Mouse (Mus musculus): ENCODE measurements around the gene Shc2. TPM values are rescaled to one million over a fixed set of nuclear protein-coding genes. Genes with fewer than 3 reads are reported as not detected.

Gene Shc2
- polyA plus RNA-seq, 1 experiment from 2014 or later, result 8.4 TPM

DNA sequence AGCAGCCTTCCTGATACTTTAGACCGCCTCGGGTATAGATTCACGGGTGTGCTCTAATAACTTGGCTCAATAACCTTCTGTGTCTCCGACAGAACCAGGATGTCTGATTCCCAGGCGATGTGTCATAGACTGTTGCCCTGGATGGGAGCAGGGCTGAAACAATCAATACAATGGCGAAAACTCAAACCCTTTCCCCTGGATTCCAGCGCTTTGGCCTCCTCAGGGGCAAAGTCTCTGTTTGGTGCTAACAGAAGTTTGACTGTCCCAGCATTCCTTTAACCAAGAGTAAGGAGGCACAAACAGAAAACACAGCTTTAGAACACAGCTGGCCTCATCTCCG is 42.2 kb downstream of the Shc2 start:
- 0 out of 2 replicates have a peak, but pooled peaks have one; percentile 14 for ATAC-seq (replicated peaks; ENCODE audit: low FRiP score, low TSS enrichment, low read depth)
- H3K4me2 ChIP-seq (ENCODE audit: low read length), result no peak overlapping the region
- no peak for DNase-seq (ENCODE audit: low spot score)
- no peaks in the 10 kb centered on the region for H3K27me3 ChIP-seq (replicated peaks; ENCODE audit: control insufficient read depth, insufficient read depth, low read length)
- no peak overlapping the region for H3K27ac ChIP-seq (ENCODE audit: low read depth)
- H3K4me1 ChIP-seq (replicated peaks; ENCODE audit: control insufficient read depth, insufficient read depth, low read length), result no peaks in the 10 kb centered on the region
- H3K36me3 ChIP-seq (ENCODE audit: control insufficient read depth, insufficient read depth, low read length), result no peaks in the 10 kb centered on the region
- no peaks in the 10 kb centered on the region for H3K9me3 ChIP-seq (ENCODE audit: control insufficient read depth, low read length)
- no peak overlapping the region for H3K4me3 ChIP-seq (ENCODE audit: low read depth, low read length)
- 59% methylated on average over 8 of the region's 8 CpGs for WGBS
- H3K9ac ChIP-seq (ENCODE audit: low read length), result no peak overlapping the region

DNA sequence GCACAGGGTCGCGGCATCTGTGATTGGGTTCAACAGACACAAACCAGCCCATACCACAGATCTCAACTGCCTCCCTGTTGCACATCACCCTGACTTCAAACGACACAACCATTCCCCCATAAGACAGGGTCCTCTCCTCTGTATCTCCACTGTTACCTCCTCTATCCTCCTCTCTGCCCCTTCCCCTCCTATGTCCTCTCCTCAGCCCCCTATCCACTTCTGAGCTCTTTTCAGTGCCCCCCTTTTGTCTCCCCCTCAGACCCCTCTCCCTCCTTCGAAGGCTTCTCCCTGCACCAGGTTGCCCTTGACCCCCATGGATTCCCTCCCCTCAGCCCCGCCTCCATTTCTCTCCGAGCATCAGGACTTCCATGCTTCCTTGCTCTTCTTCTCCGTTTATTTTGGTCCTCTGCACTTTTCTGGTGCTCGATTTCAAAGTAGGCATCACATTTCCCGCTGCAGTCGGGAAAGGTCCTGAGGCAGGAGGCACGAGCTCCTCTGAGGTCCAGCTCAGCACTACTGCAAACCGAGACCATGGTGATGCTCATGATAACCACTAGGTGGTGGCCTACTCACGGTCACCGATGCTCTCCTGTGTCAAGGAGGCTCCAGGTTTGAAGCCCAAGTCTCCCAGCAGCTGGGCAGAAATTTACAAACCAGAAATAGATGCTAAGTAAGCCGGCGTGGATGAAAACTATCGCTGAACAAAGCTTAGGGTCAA is 42.7 kb downstream of the Shc2 start:
- Histone ChIP-seq H3K4me3 (ENCODE audit: low read depth, low read length) (no peak overlapping the region), H3K4me2 (ENCODE audit: low read length) (no peak overlapping the region), H3K36me3 (ENCODE audit: control insufficient read depth, insufficient read depth, low read length) (no peaks in the 10 kb centered on the region), H3K27ac (ENCODE audit: low read depth) (no peak overlapping the region), H3K27me3 (replicated peaks; ENCODE audit: control insufficient read depth, insufficient read depth, low read length) (no peaks in the 10 kb centered on the region), H3K4me1 (replicated peaks; ENCODE audit: control insufficient read depth, insufficient read depth, low read length) (no peaks in the 10 kb centered on the region), H3K9ac (ENCODE audit: low read length) (no peak overlapping the region), H3K9me3 (ENCODE audit: control insufficient read depth, low read length) (no peaks in the 10 kb centered on the region)
- DNase-seq (ENCODE audit: low spot score) (peak; percentile 77), ATAC-seq (replicated peaks; ENCODE audit: low FRiP score, low TSS enrichment, low read depth) (0 out of 2 replicates have a peak, but pooled peaks have one; percentile 82)
- 15% methylated on average over 17 of the region's 17 CpGs for WGBS

DNA sequence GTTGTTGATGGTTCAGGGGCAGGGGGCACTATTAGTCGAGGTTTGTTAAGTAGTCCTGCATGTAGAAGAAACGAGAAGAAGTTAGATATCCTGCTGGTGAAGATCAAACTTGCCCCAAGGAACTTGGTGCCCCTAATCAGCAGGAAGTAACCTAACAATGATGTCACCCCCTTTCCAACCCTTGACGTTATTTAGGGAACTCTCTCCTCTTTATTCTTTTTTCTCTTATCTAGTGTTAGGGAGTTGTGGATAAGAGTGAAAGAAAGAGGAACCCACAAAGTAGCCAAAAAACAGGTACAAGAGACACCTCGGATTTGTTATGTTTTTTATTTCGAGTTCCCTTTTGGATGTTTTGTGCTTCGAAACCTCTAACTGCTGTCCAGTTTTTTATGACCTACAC is 43.6 kb downstream of the Shc2 start:
- no peak overlapping the region for H3K27ac ChIP-seq (ENCODE audit: low read depth)
- no peak overlapping the region for H3K4me3 ChIP-seq (ENCODE audit: low read depth, low read length)
- ATAC-seq (replicated peaks; ENCODE audit: low FRiP score, low TSS enrichment, low read depth), result no peak
- H3K36me3 ChIP-seq (ENCODE audit: control insufficient read depth, insufficient read depth, low read length), result no peaks in the 10 kb centered on the region
- no peaks in the 10 kb centered on the region for H3K9me3 ChIP-seq (ENCODE audit: control insufficient read depth, low read length)
- DNase-seq (ENCODE audit: low spot score), result no peak
- H3K9ac ChIP-seq (ENCODE audit: low read length), result no peak overlapping the region
- WGBS, result 53% methylated on average over 6 of the region's 6 CpGs
- H3K4me2 ChIP-seq (ENCODE audit: low read length), result no peak overlapping the region
- H3K4me1 ChIP-seq (replicated peaks; ENCODE audit: control insufficient read depth, insufficient read depth, low read length), result no peaks in the 10 kb centered on the region
- H3K27me3 ChIP-seq (replicated peaks; ENCODE audit: control insufficient read depth, insufficient read depth, low read length), result no peaks in the 10 kb centered on the region

DNA sequence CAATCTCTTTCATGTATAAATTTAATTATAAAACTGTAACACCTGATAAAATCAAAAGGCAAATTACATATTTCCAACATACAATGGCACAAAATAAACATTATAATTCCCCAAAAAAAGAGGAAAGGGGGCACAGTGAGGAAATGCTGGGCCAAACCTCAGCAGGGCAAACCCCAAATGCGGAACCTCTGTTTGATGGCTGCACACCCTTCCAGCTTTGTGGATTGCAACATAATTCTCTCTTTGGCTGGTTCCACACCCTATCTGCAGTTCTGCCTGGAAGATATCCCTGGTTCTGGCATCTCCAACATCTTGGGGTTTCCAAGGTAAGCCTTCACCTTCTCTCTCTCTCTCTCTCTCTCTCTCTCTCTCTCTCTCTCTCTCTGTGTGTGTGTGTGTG is 47.0 kb downstream of the Shc2 start:
- no peak for ATAC-seq (replicated peaks; ENCODE audit: low FRiP score, low TSS enrichment, low read depth)
- no peaks in the 10 kb centered on the region for H3K36me3 ChIP-seq (ENCODE audit: control insufficient read depth, insufficient read depth, low read length)

DNA sequence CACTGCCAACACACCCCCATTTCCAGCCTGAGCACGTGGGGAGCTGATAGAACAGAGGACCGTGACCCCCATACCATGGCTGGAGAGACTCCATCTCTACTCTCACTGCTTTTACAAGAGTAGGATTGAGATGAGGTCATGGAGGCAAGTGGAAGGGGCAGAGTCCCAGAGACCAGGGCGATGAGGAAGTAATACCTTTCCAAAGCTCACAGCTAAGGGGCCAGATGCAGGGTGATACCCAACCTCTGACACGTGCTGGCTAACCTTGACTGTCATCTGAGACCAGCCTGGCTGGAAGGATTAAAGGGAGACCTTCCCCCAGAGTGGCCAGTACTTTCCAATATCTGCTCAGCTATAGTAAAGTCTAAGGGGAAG is 50.0 kb downstream of the Shc2 start:
- H3K9ac ChIP-seq (ENCODE audit: low read length), result no peak overlapping the region
- DNase-seq (ENCODE audit: low spot score), result no peak
- 58% methylated on average over 4 of the region's 4 CpGs for WGBS
- peak; percentile 62; the same call in 1 of the 2 replicates for ATAC-seq (replicated peaks; ENCODE audit: low FRiP score, low TSS enrichment, low read depth)
- no peak overlapping the region for H3K27ac ChIP-seq (ENCODE audit: low read depth)
- no peaks in the 10 kb centered on the region for H3K27me3 ChIP-seq (replicated peaks; ENCODE audit: control insufficient read depth, insufficient read depth, low read length)
- H3K4me2 ChIP-seq (ENCODE audit: low read length), result no peak overlapping the region
- H3K36me3 ChIP-seq (ENCODE audit: control insufficient read depth, insufficient read depth, low read length), result no peaks in the 10 kb centered on the region
- no peaks in the 10 kb centered on the region for H3K9me3 ChIP-seq (ENCODE audit: control insufficient read depth, low read length)
- H3K4me3 ChIP-seq (ENCODE audit: low read depth, low read length), result no peak overlapping the region
- no peaks in the 10 kb centered on the region for H3K4me1 ChIP-seq (replicated peaks; ENCODE audit: control insufficient read depth, insufficient read depth, low read length)

More for the DNA sequence above, 47.0 kb downstream of the Shc2 start:
- Histone ChIP-seq H3K27me3 (replicated peaks; ENCODE audit: control insufficient read depth, insufficient read depth, low read length) (no peaks in the 10 kb centered on the region), H3K9ac (ENCODE audit: low read length) (no peak overlapping the region), H3K27ac (ENCODE audit: low read depth) (no peak overlapping the region), H3K4me1 (replicated peaks; ENCODE audit: control insufficient read depth, insufficient read depth, low read length) (no peaks in the 10 kb centered on the region), H3K4me2 (ENCODE audit: low read length) (no peak overlapping the region), H3K9me3 (ENCODE audit: control insufficient read depth, low read length) (no peaks in the 10 kb centered on the region), H3K4me3 (ENCODE audit: low read depth, low read length) (no peak overlapping the region)
- DNase-seq (ENCODE audit: low spot score), result no peak
- whole genome bisulfite sequencing, result 85% methylated on average over 1 of the region's 1 CpGs

DNA sequence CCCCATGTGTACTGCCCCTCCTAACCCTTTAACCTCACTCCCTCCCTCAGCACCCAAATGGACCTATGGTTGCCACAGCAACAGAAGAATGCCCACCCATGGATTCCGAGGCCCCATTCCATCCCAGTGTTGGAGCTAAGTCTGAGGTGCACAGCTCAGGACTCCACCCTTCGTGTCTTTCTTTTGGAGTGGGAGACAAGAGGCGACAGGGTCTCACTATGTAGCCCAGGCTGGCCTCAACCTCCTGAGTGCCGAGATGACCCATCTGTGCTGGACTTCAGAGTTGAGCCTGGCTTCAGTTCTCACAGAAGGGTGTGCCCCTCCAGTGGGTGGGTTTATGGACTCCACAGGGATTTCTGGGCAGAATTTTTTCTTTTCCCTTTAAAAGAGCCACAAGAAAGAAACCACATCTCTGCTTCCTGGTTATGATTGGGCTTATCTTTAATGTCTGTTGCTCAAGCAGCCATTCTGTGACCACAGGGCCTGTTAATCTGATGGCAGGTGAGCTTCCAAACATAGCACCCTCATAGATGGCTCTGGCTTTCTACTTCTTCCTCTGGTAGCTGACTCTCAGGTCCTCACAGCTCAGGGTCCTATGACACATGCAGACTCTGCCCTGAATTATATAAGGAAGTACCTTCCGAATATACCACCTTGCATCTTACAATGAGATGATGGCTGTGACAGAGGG is 50.5 kb downstream of the Shc2 start, which contains the start of gene Theg:
Gene Theg, minus strand, starts transcription at position 271 of the 691 bp plus-strand sequence.
- Histone ChIP-seq H3K36me3 (ENCODE audit: control insufficient read depth, insufficient read depth, low read length) (no peaks in the 10 kb centered on the region), H3K4me1 (replicated peaks; ENCODE audit: control insufficient read depth, insufficient read depth, low read length) (no peaks in the 10 kb centered on the region), H3K4me3 (ENCODE audit: low read depth, low read length) (no peak within 1 kb of the TSS), H3K4me2 (ENCODE audit: low read length) (no peak within 1 kb of the TSS), H3K27ac (ENCODE audit: low read depth) (no peak within 1 kb of the TSS), H3K9me3 (ENCODE audit: control insufficient read depth, low read length) (no peaks in the 10 kb centered on the region), H3K9ac (ENCODE audit: low read length) (no peak within 1 kb of the TSS), H3K27me3 (replicated peaks; ENCODE audit: control insufficient read depth, insufficient read depth, low read length) (no peaks in the 10 kb centered on the region)
- DNase-seq (ENCODE audit: low spot score) (no peak), ATAC-seq (replicated peaks; ENCODE audit: low FRiP score, low TSS enrichment, low read depth) (no peak)
- WGBS, result 81% methylated on average over 5 of the region's 5 CpGs

DNA sequence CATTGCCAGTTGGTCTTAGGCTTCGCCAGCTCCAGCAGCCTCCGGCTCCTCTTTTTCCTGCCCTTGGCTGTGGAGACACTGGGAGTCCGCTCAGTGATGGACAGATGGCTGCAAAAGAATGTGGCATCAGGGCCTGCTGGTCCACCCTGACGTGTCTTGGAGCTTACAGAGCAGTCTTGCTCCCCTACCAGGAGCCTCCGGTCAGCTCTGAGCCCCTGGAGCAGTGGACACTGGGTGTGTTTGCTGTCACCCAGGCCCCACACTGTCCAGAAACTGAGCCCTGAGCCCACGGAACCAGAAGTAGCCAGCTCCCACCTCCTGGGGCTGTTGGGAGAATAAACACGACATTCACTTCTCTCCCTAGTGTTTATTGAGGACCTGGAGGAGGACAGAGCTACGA is 51.5 kb downstream of the Shc2 start:
- WGBS, result 66% methylated on average over 8 of the region's 8 CpGs
- ATAC-seq (replicated peaks; ENCODE audit: low FRiP score, low TSS enrichment, low read depth), result no peak
- DNase-seq (ENCODE audit: low spot score), result no peak
- no peaks in the 10 kb centered on the region for H3K9me3 ChIP-seq (ENCODE audit: control insufficient read depth, low read length)
- no peaks in the 10 kb centered on the region for H3K36me3 ChIP-seq (ENCODE audit: control insufficient read depth, insufficient read depth, low read length)
- H3K4me3 ChIP-seq (ENCODE audit: low read depth, low read length), result no peak overlapping the region
- no peaks in the 10 kb centered on the region for H3K27me3 ChIP-seq (replicated peaks; ENCODE audit: control insufficient read depth, insufficient read depth, low read length)
- no peak overlapping the region for H3K4me2 ChIP-seq (ENCODE audit: low read length)
- no peak overlapping the region for H3K27ac ChIP-seq (ENCODE audit: low read depth)
- H3K4me1 ChIP-seq (replicated peaks; ENCODE audit: control insufficient read depth, insufficient read depth, low read length), result no peaks in the 10 kb centered on the region
- no peak overlapping the region for H3K9ac ChIP-seq (ENCODE audit: low read length)

DNA sequence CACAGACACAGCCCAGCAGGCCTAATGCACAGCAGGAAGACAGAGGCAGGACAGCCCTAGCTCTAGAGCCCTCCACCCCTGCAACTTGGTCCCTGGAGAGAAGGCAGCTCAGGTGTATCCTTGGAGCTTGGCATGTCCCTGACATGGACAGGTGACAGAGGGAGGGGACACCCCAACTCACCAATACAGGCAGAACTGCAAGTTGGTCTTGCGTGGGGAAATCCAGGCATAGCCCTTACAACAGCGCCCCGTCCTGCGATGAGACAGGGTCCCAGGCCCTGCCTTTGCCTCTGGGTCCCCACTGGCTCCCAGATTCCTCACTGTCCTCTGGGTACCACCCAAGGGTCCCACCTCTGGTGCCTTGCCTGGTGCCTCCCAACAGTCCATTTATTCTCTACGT is 52.0 kb downstream of the Shc2 start:
- Histone ChIP-seq H3K4me3 (ENCODE audit: low read depth, low read length) (no peak overlapping the region), H3K9ac (ENCODE audit: low read length) (no peak overlapping the region), H3K27ac (ENCODE audit: low read depth) (no peak overlapping the region), H3K36me3 (ENCODE audit: control insufficient read depth, insufficient read depth, low read length) (no peaks in the 10 kb centered on the region), H3K27me3 (replicated peaks; ENCODE audit: control insufficient read depth, insufficient read depth, low read length) (no peaks in the 10 kb centered on the region), H3K4me2 (ENCODE audit: low read length) (no peak overlapping the region), H3K4me1 (replicated peaks; ENCODE audit: control insufficient read depth, insufficient read depth, low read length) (no peaks in the 10 kb centered on the region), H3K9me3 (ENCODE audit: control insufficient read depth, low read length) (no peaks in the 10 kb centered on the region)
- 85% methylated on average over 5 of the region's 5 CpGs for WGBS
- DNase-seq (ENCODE audit: low spot score) (peak; percentile 45), ATAC-seq (replicated peaks; ENCODE audit: low FRiP score, low TSS enrichment, low read depth) (no peak)

DNA sequence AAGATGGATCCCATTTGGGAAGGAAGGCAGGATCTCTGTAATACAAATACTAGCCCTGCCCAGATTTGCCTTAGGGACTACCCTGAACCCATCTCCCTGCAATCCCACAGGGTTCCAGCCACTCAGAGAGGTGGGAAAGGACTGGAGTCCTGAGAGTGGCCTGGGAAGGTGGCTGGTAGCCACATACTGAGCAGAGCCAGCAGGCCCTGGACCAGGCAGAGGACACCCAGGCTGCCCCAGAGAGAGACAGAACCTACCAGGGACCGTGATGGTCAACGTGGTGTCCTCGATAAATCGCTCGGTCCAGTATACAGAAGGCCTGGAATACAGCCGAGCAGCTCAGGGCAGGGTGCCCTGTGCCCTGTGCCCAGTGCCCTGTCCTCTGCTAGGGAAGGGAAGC is 52.6 kb downstream of the Shc2 start:
- ATAC-seq (replicated peaks; ENCODE audit: low FRiP score, low TSS enrichment, low read depth), result no peak
- 87% methylated on average over 6 of the region's 6 CpGs for WGBS
- Histone ChIP-seq H3K4me2 (ENCODE audit: low read length) (no peak overlapping the region), H3K9me3 (ENCODE audit: control insufficient read depth, low read length) (no peaks in the 10 kb centered on the region), H3K4me3 (ENCODE audit: low read depth, low read length) (no peak overlapping the region), H3K27ac (ENCODE audit: low read depth) (no peak overlapping the region), H3K27me3 (replicated peaks; ENCODE audit: control insufficient read depth, insufficient read depth, low read length) (no peaks in the 10 kb centered on the region), H3K9ac (ENCODE audit: low read length) (no peak overlapping the region), H3K36me3 (ENCODE audit: control insufficient read depth, insufficient read depth, low read length) (no peaks in the 10 kb centered on the region), H3K4me1 (replicated peaks; ENCODE audit: control insufficient read depth, insufficient read depth, low read length) (no peaks in the 10 kb centered on the region)
- DNase-seq (ENCODE audit: low spot score), result no peak
